Mouse (Mus musculus) layer of hippocampus, postnatal 14 days (tissue): ENCODE results near the gene Duox1. TPM values are rescaled to one million over a fixed set of nuclear protein-coding genes. Genes with fewer than 3 reads are reported as not detected.
"Not testable (repeated sequence)": the region's sequence is repeated elsewhere in the genome, so short reads cannot be mapped to it uniquely, and the experiment has no call there.

ENCODE experiments used
- DNase-seq, 2 experiments: peaks; one replicate each; pipeline ENCODE4 v3.0.0; 2021 to 2022; ENCODE audit warnings: low spot score in 2 of 2, mixed read lengths in 1 of 2
- total RNA-seq, 2 experiments: library from RNA; stranded (reverse); gene quantifications; 2 replicates each; pipeline ENCODE4 v1.2.3; 2021

Duox1 gene
- total RNA-seq, 2 experiments from 2014 or later, result not detected

DNA sequence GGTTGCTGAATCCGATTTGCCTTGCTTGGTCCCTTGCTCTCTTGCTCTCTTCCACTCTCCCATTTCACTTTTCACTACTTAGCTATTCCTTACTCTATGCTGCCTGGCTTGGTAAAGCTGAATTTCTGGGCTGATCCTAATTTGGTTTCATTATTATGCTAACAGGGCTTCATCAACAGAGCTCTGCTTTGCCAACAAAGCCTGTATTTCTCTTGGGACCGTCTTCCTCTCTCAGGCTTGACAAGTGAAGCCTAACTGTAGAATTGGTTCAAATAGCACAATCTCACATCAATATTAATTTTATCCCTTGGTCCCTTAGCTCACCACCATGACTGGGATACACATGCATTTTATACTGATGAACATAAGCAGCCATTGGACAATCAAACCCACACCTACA lies 3.9 kb upstream of the Duox1 start:
- DNase-seq, result no peak

DNA sequence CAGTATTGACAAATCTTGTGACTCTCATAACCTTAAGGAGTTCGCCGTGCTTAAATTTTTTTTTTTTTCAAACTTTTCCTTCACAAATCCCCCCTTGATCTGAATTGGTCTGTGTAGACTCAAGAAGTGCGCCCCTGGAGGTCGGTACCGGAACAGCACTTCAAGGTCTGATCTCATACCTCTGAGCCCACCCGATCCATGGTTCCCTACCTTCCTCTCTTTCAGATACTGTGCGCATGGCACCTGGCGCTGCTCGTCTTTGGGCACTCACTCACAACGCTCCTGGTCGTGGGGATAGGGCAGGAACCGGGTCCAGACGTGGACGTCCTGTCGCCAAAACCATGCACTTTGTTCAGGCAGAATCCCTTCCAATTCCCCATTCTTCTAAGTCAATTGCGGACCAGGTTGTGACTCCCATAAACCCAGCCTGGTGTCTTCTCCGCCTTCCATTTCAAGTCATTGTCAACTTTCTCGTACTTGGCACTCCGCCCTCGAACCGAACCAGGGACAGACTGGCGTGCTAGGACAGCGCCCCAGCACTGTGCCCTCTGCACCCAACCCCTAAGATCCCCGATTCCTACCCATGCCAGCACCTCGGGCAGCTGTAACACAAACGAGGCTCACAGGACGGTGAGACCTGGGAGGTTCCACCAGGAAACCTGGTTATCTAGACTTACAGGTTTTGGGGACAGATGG lies 2.6 kb upstream of the Duox1 start:
- peak in 1 of 2 experiments; percentile 35 for DNase-seq

DNA sequence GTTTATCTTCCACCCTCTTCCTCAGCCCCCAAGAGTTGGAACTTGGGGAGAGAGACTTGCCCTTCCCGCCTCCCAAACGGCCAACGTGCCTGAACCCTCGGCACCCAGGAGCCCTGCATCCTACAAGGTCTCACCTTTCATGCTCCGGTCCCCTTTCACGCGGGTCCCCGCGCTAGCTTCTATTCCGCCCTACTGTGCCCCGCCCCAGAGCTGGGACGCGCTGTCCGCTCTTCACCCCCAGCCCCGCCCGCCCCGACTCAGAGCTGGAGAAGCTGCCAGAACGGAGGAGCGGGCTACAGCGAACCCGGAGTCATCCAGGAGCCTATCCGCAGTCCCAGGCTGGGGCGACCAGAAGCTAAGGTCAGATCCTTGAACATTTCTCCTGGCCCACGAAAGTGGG lies 1.9 kb upstream of the Duox1 start, which contains the start of gene Duoxa1:
Gene Duoxa1, minus strand, starts transcription at position 195 of the 400 bp plus-strand sequence.
- no peak for DNase-seq

DNA sequence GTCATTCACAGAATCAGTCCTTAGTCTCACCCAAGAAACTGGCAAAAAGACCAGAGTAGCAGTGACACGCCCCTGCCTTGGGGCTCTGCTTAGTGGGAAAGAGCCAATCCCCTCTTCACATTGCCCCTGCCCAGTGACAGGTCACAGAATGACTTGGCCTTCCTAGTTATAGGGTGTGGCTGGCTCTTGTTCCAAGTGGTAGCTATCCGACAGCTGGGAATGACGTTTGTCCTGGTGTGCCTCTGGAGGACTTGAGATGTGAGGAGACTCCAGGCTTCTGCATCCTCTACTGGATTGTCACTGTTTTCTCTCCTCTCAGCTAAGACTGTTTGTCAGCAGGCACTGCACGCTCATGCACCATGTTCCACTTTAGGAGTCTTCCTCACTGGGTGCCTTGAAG lies 1.9 kb downstream of the Duox1 start:
- DNase-seq, result no peak

DNA sequence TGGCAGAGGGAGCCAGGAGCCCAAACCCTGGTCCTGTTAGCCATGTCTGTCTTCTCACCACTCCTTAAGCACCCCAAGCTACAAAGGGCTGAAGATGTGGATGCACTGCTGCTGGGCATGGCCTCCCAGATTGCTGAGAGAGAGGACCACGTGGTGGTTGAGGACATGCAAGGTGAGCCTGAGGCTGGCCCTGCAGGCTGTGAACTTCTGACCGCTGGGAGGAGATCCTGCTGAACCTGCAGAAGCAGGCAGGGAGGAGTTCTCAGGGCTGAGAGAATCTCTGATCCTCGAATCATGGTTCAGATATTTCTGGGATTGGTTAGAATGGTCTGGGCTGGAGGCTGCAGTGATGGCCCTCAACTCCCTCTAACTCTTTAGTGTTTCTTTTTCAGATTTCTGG lies 8.5 kb downstream of the Duox1 start:
- no peak for DNase-seq

DNA sequence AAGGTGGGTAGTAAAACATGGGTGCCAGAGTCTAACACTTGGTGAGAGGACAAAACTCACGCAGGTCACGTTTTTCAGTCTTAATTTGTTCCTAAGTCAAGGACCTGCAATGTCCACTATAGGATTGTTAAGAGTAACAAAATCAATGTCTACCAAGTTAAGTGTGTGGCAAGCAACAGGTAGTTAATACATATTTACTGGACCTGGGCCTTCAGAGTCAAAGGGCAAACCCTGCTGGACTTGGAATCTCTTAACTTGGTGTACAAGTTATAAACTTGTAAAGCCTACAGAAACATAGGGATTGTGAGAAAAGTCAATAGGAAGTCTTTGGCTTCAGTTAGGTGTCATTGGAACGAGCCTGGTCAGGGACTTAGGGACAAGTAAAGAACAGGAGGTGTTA lies 9.1 kb downstream of the Duox1 start:
- no peak for DNase-seq

DNA sequence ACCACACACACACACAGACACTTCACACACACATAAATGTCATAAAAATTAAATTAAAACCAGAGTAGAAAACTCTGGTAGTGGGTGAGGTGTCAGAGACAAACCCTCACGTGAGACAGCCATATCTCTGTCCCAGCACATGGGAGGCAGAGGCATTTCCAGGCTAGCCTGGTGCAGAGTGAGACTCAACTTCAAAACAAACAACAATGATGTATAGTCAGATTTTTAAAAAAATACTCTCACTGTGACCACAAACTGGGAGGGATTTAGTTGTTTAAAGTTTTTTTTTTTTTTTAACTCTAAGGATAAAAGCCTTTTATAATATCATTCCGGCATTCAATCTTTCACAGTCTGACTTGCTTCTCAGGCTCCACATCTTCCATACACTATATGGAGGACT lies 9.9 kb downstream of the Duox1 start:
- no peak for DNase-seq

DNA sequence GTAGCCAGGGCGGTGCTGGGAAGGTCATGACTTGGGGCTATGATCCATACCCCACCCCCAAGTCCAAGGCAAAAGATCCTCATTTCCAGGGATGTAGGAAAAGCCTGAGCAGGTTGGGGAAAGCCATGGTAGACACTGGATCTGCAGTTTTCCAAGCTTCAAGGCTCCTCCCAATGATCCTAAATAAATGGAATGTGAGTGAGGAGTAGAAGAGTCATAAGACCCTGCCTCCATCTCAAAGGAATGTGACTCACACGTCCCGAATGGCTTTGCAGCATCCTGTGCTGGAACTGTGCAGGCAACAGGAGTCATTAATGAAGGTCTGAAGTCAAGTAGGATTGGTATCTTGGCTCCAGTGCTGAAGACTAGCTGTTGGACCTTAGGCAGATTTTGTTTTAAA lies 12.5 kb downstream of the Duox1 start:
- no peak for DNase-seq

DNA sequence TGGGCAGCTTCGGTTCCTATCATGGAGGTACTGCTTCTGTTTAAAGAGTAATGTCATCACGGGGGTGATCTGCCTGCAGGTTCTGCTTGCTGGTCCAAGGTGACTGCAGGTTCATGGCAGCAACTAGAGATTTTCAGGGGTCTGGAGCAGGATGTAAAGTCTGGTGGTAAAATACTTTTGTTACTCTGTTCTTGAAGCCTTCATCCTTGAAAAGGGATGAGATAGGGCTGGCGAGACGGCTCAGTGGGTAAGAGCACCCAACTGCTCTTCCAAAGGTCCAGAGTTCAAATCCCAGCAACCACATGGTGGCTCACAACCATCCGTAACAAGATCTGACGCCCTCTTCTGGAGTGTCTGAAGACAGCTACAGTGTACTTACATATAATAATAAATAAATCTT lies 14.8 kb downstream of the Duox1 start:
- DNase-seq, result not testable (repeated sequence)

DNA sequence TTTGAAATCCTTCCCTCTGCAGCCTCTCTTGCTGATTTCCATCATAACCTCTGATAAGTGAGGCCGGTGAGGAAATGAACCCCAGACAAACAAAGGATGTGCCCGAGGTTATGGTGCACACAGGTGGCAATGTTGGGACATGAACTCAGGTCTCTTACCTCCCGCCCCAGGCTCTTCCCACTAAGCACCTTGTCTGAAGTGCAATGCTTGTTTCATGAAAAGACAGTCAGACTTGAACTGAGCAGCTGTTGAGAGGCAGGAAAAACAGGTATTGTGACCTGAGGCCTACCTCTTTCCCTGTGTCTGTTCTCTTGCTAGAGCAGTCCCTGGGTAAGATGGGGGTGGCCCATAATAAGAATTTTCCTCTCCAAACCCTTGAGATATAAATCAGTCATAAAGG lies 16.8 kb downstream of the Duox1 start:
- DNase-seq, result no peak

DNA sequence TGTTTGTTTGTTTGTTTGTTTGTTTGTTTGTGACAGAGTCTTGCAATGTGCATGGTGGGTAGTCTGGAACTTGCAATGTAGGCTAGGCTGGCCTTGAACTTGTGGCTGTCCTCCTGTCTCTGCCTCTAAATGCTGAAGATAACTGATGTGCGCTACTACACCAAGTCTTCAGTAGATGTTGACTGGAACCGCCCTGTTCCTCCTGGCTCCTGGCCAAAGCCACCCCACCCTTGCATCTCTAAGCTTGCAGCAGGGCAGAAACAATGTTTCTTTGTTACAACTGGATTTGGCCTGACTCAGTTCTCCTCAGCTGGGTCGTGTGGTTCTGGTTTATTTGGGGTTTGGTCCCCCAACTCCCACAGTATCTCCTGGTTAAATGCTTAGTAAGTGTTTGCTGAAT lies 18.7 kb downstream of the Duox1 start:
- no peak for DNase-seq

DNA sequence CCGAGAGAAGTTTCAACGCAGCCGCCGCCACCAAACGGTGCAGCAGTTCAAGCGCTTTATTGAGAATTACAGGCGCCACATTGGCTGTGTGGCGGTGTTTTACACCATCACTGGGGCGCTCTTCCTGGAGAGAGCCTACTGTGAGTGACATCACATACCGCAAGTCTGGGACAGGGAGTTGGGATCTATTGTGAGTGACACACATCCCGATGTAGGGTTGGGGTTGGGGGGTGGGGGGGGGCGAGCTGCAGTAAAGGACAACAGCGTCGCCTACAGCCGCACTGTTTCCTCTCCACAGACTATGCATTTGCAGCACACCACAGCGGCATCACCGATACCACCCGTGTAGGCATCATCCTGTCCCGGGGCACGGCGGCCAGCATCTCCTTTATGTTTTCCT lies 21.8 kb downstream of the Duox1 start:
- DNase-seq, result no peak

DNA sequence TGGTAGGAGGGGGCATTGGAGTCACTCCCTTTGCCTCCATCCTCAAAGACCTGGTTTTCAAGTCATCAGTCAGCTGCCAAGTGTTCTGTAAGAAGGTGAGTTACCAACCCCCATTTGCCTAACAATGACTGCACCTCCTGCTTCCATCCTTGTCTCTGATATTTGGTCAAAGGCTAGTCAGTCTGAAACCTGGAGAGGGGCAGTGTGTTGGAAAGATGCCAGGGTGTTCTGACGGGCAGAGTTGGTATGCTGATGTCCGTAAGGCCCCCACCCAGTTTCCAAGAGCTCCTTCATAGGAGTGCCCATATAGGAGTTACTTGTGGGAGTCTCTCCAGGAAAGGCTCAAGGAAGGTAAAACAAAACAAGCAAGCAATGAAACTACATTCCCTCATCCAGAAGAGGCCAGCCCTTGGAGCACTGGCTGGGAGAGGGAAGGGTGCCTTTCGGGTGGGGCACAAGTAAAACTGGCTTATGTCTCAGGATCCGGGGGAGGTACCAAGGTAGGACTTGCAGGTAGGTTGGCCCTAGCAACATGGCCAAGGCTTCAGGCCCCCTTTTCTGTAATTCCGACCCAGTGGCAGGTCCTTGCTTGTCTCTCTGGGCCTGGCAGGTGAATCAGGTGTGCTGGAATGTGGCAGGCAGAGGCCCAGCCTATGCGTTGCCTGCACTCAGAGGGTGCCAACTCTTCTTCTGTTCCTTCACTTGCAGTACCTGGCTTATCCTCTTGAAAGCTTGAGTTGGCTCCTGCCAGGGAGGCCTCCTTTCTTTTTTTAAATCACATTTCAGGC lies 29.8 kb downstream of the Duox1 start:
- no peak for DNase-seq

DNA sequence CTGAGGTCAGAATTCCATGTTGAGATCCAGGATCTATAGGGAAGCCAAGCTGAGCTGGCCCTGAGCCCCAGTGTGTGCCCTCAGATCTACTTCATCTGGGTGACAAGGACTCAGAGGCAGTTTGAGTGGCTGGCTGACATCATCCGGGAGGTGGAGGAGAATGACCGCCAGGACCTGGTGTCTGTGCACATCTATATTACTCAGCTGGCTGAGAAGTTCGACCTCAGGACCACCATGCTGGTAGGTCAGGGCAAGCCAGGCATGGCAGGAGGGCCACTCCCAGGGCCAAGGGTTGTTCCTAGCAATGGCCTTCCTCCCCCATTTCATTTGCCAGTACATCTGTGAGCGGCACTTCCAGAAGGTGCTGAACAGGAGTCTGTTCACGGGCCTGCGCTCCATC lies 30.7 kb downstream of the Duox1 start:
- not testable (repeated sequence) for DNase-seq

DNA sequence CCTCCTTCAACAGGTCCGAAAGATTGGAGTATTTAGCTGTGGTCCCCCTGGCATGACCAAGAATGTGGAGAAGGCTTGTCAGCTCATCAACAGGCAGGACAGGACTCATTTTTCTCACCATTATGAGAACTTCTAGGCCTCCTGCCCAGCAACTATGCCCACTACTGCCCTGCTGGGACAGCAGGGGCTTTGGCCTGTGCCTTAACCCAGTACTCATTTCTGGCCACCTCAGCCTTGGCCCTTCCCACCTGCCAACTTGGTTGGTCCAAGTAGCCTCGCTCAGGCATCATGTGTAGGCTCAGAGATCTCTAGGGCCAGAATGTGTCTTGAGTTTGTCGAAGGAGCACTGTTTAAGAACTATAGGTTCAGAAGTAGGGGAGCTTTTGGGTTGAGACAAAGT lies 31.8 kb downstream of the Duox1 start:
- DNase-seq, result no peak

DNA sequence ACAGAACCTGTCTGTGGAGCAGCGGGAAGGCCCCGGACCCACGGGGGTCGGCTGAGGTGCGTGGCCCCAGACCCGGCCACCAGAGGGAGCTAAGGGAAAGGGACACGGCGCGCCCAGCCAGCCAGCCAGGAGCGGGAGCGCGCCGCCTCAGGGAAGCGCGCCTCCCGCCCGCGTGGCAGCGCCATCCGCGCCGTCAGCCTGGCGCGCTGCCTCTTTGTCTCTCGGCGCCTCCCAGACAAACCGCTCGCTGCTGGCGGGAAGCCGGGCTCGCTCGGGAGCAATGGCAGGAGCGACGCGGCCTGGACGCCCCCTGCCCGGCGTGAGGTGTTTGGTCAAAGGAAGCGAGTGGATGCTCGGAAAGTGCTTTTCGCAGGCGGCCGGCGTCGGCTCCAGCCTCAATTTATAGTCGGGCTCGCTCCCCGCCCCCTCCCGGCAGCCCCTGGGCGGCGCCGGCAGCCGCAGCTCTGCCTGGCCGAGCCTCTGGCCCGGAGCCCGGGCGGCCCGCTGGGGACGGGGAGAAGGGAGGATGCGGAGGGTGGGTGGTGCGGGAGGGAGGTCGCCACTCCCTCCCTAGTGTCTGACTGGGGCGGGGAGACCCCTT lies 33.2 kb downstream of the Duox1 start:
- DNase-seq, result peak; percentile 90 to 94

DNA sequence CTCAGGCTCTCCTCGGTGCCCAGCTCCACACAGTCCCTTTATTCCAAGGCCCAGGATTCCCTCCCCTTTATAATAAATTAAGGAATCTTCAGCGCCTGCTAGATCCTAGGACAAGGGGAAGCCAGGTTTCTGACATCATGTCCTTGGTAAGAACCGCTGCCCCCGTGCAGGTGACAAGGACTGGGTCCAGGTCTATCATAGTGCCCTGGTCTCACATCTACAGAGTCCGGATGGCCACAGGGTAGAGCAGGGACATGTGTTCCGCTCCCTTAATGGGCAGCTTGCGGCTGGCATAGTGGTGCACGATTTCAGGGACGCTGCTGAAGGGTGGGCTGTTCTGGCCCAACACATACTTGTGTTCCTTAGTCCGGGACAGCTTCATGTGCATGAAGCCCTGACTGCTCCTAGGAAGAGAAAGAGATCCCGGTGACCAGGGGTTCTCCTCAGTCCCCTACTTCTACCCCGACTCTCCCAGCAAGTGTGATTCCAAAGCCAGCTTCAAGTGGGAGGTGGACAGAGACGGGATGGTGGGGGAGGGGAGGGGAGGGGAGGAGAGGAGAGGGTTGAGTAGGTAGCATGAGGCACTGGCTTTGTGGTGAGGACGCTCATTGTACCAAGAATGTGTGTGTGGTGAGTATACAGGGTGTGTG lies 33.8 kb downstream of the Duox1 start:
- DNase-seq, result no peak

DNA sequence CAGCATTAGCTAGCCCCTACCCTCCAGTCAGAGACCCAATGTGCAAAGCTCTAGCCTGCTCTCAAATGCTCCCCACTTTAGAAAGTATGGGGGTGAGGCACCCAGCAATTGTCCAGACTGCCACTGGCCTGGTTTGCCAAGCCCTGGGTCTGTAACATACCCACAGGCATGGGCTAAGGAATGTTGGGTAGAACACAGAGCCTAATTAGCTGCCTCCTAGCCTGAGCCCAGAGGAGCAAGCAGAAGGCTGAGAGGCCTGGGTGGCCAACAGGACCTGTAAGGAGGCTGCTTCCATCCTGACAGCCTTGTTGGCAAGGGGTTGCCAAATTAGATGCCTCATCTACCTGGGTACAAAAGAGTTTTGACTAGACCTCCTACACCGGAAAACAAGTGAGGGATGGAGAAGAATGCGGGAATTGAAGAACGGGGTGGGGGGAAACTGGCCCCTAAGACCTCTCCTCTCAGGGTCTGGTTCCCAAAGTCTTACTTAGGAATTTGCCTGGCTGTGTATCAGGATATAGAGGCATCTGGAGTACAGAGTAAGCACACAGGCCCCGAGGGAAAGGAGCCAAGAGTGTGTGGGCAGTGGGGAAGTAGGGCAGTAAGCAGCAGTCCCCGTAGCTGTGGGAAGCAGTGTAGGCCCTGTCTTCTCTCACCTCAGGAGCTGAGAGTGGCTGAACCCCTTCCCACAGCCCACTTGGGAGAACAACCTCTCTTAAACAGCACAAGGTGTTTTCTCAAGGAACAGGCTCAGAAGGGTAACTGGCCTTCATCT lies 35.9 kb downstream of the Duox1 start:
- no peak for DNase-seq

DNA sequence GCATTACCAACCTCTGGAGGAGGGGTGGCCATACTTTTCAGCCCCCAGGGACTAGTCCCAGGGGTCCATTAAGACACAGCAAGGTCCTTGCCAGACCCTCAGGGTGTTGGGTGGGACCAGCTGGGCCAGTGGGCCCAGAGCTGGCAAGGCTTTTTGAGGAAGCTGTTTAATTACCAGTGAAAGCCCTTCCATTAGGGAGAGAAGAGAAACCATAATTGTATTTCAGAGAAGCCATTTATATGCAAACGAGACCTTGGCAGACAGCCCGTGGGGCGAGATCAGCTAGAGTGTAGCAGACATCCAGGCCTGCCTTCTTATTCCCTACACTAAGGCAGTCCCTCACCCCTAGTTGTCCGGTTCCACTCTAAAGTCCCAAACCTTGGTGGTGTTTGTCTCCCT lies 36.5 kb downstream of the Duox1 start:
- DNase-seq, result peak; percentile 68 to 79

DNA sequence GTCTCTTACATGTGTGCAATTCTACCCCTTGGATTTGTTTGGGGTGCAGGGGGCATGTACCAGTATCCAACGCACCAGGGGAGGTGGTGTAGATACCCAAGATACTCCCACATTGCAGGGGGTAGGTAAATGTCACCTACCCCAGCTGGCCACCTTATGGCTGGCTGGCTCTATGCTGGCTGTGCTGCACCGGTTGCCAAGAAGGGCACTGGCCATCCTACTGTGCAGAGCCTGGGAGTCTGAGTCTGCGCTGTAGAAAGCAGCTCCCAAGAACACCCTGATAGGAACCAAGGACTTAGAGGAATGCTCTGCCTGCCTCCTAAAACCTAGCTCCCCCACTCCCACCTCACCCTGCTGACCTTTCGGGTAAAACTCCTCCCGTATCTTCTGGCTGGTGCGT lies 37.5 kb downstream of the Duox1 start:
- no peak for DNase-seq

DNA sequence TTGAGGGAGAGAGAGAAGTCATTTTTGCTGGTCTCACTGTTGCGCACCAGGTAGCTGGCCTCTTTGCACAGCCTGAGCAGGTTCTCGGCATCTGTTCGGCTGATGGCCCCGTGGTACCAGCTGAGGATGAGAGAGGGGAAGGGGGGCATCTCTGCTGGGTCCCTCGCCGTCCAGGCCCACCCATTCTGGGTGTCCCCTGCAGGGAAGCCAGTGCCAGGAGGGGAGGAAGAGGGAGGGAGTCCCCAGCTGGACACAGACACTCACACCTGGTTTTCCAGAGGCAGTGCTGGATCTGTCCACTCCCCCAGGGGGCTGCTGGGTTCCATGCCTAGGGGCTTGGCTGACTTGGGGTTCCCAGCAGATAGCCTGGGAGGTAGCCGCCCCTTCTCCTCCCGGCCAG lies 38.3 kb downstream of the Duox1 start:
- no peak for DNase-seq
